Comparison of ENCODE assay signal across 8 mouse cellular contexts in genomic region chr17:66111402-66111959, GRCm38 (mm10). TPM values are rescaled to one million over a fixed set of nuclear protein-coding genes. Genes with fewer than 3 reads are reported as not detected.
DNase-seq lines count a peak whose midpoint lies in the region; ATAC-seq and TF ChIP-seq lines count a peak whose summit lies in the region.

TSS of gene Washc1 (plus strand) at chr17:66111545.

- H3K27me3 ChIP-seq in embryonic facial prominence, embryonic 13.5 days: no peaks in the 10 kb centered on the region
- no peaks in the 10 kb centered on the region for H3K27me3 ChIP-seq in heart, adult 2 months (ENCODE audit: control insufficient read depth, insufficient read depth, low read length)
- no peaks in the 10 kb centered on the region for H3K27me3 ChIP-seq in limb, embryonic 14.5 days (ENCODE audit: control insufficient read depth, insufficient read depth, low read length)
- no peaks in the 10 kb centered on the region for H3K27me3 ChIP-seq in midbrain, postnatal 0 days (ENCODE audit: insufficient read depth, low read length)

- intact Hi-C loops in heart, adult 2 months (cut with DNase I): no loop called here

- H3K4me1 ChIP-seq in embryonic facial prominence, embryonic 13.5 days: peaks cover 14% of the 10 kb centered on the region
- peaks cover 6% of the 10 kb centered on the region for H3K4me1 ChIP-seq in heart, adult 2 months (ENCODE audit: control insufficient read depth, insufficient read depth, low read length)
- peaks cover 10% of the 10 kb centered on the region for H3K4me1 ChIP-seq in limb, embryonic 14.5 days (ENCODE audit: control insufficient read depth, insufficient read depth, low read length)
- H3K4me1 ChIP-seq in midbrain, postnatal 0 days (ENCODE audit: insufficient read depth, low read length): peaks cover 3% of the 10 kb centered on the region; the same call in 1 of the 2 replicates

- WGBS in embryonic facial prominence, embryonic 13.5 days: under 1% methylated on average over 41 of the region's 41 CpGs
- under 1% methylated on average over 41 of the region's 41 CpGs for WGBS in heart, adult 2 months
- under 1% methylated on average over 33 of the region's 41 CpGs for WGBS in limb, embryonic 14.5 days
- WGBS in midbrain, postnatal 0 days: under 1% methylated on average over 39 of the region's 41 CpGs

- ATAC-seq in embryonic facial prominence, embryonic 13.5 days (ENCODE audit: insufficient number of reproducible peaks, insufficient read depth, low FRiP score, low TSS enrichment, low read depth): peak; percentile 92
- ATAC-seq in limb, embryonic 14.5 days (ENCODE audit: low FRiP score, low read depth): peak; percentile 99
- peak; percentile 95 for ATAC-seq in midbrain, postnatal 0 days (ENCODE audit: low FRiP score)

- peak within 1 kb of the TSS; percentile 83 for H3K9ac ChIP-seq in embryonic facial prominence, embryonic 13.5 days
- peak within 1 kb of the TSS; percentile 91 for H3K9ac ChIP-seq in heart, adult 2 months (ENCODE audit: low read depth, low read length)
- peak within 1 kb of the TSS; percentile 73 for H3K9ac ChIP-seq in limb, embryonic 14.5 days (ENCODE audit: low read depth, low read length, severe bottlenecking)
- peak within 1 kb of the TSS; percentile 61 for H3K9ac ChIP-seq in midbrain, postnatal 0 days (replicated peaks; ENCODE audit: low read length, poor library complexity, severe bottlenecking)

- H3K36me3 ChIP-seq in embryonic facial prominence, embryonic 13.5 days: peaks cover 29% of the 10 kb centered on the region
- no peaks in the 10 kb centered on the region for H3K36me3 ChIP-seq in heart, adult 2 months (ENCODE audit: control insufficient read depth, insufficient read depth, low read length)
- H3K36me3 ChIP-seq in limb, embryonic 14.5 days (ENCODE audit: control insufficient read depth, insufficient read depth, low read length): peaks cover 30% of the 10 kb centered on the region
- peaks cover 24% of the 10 kb centered on the region for H3K36me3 ChIP-seq in midbrain, postnatal 0 days (ENCODE audit: insufficient read depth, low read length)

- peak within 1 kb of the TSS; percentile 62 for H3K4me2 ChIP-seq in embryonic facial prominence, embryonic 13.5 days
- peak within 1 kb of the TSS; percentile 71 for H3K4me2 ChIP-seq in limb, embryonic 14.5 days (replicated peaks; ENCODE audit: low read depth, low read length, severe bottlenecking)
- H3K4me2 ChIP-seq in midbrain, postnatal 0 days (ENCODE audit: low read depth, low read length, poor library complexity, severe bottlenecking): peak within 1 kb of the TSS; percentile 54

- H3K4me3 ChIP-seq in embryonic facial prominence, embryonic 13.5 days: peak within 1 kb of the TSS; percentile 82
- H3K4me3 ChIP-seq in heart, adult 2 months: peak within 1 kb of the TSS; percentile 83
- H3K4me3 ChIP-seq in limb, embryonic 14.5 days (replicated peaks; ENCODE audit: low read length): peak within 1 kb of the TSS; percentile 85
- peak within 1 kb of the TSS; percentile 66 for H3K4me3 ChIP-seq in midbrain, postnatal 0 days (ENCODE audit: low read depth, low read length)

- TF ChIP-seq CTCF in heart, adult 2 months (IDR thresholded peaks at IDR 0.05): peak; percentile 9; the same call in 1 of the 2 replicates
- peak; percentile 33; the same call in 1 of the 2 replicates for TF ChIP-seq CTCF in midbrain, postnatal 0 days (IDR thresholded peaks at IDR 0.05)

- peak within 1 kb of the TSS; percentile 89 for H3K27ac ChIP-seq in embryonic facial prominence, embryonic 13.5 days
- H3K27ac ChIP-seq in heart, adult 2 months: peak within 1 kb of the TSS; percentile 80
- peak within 1 kb of the TSS; percentile 55 for H3K27ac ChIP-seq in limb, embryonic 14.5 days (replicated peaks; ENCODE audit: low read depth, low read length)
- H3K27ac ChIP-seq in midbrain, postnatal 0 days (ENCODE audit: low read depth, low read length): peak within 1 kb of the TSS; percentile 45

- DNase-seq in 3134 (ENCODE audit: extremely low read depth, insufficient read length, low spot score): peak; percentile 93
- peak; percentile 94 to 96 for DNase-seq in adrenal gland, postnatal 36 days
- DNase-seq in heart, adult 2 months: peak; percentile 91 to 92
- peak; percentile 91 for DNase-seq in kidney, adult 9 months
- DNase-seq in limb, embryonic 14.5 days (ENCODE audit: low spot score): peak; percentile 91
- peak; percentile 94 for DNase-seq in midbrain, postnatal 0 days (ENCODE audit: low spot score)
- peak; percentile 71 to 81 for DNase-seq in spleen, postnatal 14 days (ENCODE audit: low spot score in 2 of 2)

- no peaks in the 10 kb centered on the region for H3K9me3 ChIP-seq in embryonic facial prominence, embryonic 13.5 days
- H3K9me3 ChIP-seq in limb, embryonic 14.5 days (ENCODE audit: control insufficient read depth, low read length): no peaks in the 10 kb centered on the region
- H3K9me3 ChIP-seq in midbrain, postnatal 0 days (ENCODE audit: low read length): no peaks in the 10 kb centered on the region

- TF ChIP-seq POLR2A in heart, adult 2 months (IDR thresholded peaks at IDR 0.05; ENCODE audit: insufficient read depth, low read depth, low read length): peak; percentile 58
- TF ChIP-seq POLR2A in limb, embryonic 14.5 days (IDR thresholded peaks at IDR 0.05; ENCODE audit: borderline replicate concordance, extremely low read depth, insufficient read depth, insufficient read length): 0 out of 2 replicates have a peak, but pooled peaks have one; percentile 39

- H3K79me2 ChIP-seq in heart, adult 2 months (replicated peaks; ENCODE audit: control insufficient read depth, insufficient read depth, low read length): 0 out of 2 replicates have a peak, but pooled peaks cover 1% of the 10 kb centered on the region

- TF ChIP-seq EP300 in heart, adult 2 months (IDR thresholded peaks at IDR 0.05; ENCODE audit: insufficient read depth, low read depth, low read length): 0 out of 2 replicates have a peak, but pooled peaks have one; percentile 28

RNA-seq across cellular contexts. Expression of gene Washc1, which starts in this region (rescaled TPM):
- 10 to 100 TPM; 31.8 to 35.5 TPM for total RNA-seq in adrenal gland, postnatal 36 days (2021)
- 42.9 and 45.6 TPM in 2 replicates for polyA plus RNA-seq in embryonic facial prominence, embryonic 13.5 days (2015; fragmentation: Nextera tagmentation; extraction: Ambion mirVana)
- 10 to 100 TPM; 19.2 to 21.5 TPM for total RNA-seq in heart, adult 2 months (2021)
- polyA plus RNA-seq in heart, adult 2 months (2012; rRNA removed): 21.1 and 23.6 TPM in 2 replicates
- 53.3 and 55.8 TPM in 2 replicates for polyA plus RNA-seq in limb, embryonic 14.5 days (2012; rRNA removed)
- 39.4 and 41.7 TPM in 2 replicates for polyA plus RNA-seq in limb, embryonic 14.5 days (2014; fragmentation: Nextera tagmentation; extraction: Ambion mirVana)
- total RNA-seq in midbrain, postnatal 0 days (2014; rRNA removed): 44.1 and 54.8 TPM in 2 replicates
- 41.7 and 43.8 TPM in 2 replicates for polyA plus RNA-seq in midbrain, postnatal 0 days (2015; fragmentation: Nextera tagmentation; extraction: Ambion mirVana)

Comparison
In these comparisons a context has a peak if more than half of its experiments do, and no peak if none do; other contexts are left out.
1. Peak in every context shown above with its lines: DNase-seq, ATAC-seq, H3K4me3 ChIP-seq and H3K27ac ChIP-seq.